Mouse (Mus musculus) mesoderm, embryonic 11.5 days (tissue): ENCODE results near the gene Zdhhc5.
"Not testable (repeated sequence)": the region's sequence is repeated elsewhere in the genome, so short reads cannot be mapped to it uniquely, and the experiment has no call there.

ENCODE experiments used
- DNase-seq: peaks from one replicate; pipeline ENCODE4 v3.0.0-alpha.2; 2012; ENCODE audit warnings: low read depth, low spot score

Gene Zdhhc5

DNA sequence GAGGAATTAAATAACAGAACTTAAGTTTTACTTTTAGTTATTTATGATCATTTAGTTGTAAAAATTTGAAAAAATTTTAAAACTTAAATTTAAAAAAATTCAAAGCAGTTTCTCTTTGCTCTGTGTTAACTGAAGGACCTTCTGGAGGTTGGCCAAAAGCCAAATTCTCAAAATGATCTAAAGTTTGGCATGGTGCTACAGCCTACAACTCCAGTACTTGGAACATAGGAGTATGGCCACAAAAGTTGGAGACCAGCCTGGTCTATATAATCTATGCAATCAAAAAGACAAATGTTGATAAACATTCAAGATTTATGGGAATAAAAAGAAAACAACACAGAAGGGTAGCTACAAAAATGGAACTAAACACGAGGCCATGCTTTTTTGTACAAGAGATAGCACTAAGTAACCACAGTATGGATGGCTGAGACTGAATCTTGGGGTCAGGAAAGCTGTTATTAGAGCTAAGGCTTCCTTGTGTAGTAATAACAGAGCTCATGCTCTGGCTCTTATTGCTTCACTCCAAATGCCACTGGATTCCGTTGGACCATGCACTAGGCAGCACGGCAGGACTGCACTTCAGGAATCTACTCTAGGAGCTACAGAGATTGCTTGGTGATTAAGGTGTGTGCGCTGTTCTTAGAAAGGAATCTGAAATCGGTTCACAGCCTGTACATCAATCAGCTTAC lies 19.8 kb downstream of the Zdhhc5 start:
- DNase-seq = no peak

GRCm38 (mm10) chr2:84690050-84690449 lies 24.9 kb downstream of the Zdhhc5 start:
- DNase-seq = no peak

DNA sequence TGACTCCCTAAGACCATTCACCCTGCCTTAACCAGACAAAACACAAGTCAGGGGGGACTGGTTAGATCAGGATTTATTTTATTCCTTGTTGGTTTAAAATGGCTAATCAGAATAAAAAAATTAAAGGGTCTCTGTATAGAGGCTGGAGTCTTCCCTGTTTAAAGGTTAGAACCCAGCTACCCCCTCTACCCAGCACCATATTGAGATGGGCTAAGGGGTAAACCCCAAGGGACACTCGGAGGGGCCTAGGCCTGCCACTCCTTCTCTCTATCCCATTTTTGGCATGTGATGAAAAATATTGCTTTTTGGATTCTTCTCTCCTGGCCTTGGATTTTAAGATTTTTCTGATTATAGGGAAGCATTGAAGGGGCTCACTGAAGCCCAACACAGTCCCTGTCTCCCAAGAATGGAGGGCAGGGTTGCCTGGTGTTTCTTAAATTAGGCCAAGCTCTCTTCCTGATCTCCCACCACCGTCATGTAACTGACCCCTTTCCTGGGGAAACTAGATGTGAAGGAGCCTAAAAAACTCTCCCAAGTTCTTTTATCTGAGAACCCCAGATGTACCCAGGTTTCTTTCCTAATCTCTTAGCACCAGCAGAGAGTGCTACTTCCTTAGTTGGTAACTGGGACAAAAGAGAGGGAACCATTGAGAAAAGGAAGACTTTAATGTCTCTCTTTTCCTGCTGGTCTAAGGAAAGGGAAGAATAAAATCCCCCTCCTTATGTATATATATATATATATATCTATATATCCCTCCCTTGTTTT lies 26.7 kb downstream of the Zdhhc5 start:
- DNase-seq = no peak

- DNase-seq = no peak
These were observed 32.3 kb downstream of the Zdhhc5 start for GRCm38 (mm10) chr2:84682605-84683183.

DNA sequence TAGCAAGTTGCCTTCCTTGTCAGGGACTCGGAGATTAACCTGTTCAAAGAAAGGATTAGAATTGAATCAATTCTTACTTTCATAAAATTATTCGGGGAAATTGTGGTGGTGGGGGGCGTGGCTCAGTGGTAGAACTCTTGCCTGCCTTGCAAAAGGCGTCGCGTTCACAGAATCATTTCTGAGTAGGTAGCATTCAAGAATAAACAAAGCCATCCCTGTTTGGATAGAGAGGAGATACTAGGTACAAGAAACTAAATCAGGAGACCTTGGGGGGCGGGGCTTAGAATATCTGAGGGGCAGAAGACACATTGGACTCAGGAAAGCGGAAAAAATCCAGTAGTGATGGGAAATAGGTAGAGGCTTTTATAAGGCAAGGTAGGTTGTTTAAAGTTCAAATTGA lies 36.0 kb downstream of the Zdhhc5 start, which contains the start of gene Tmx2:
Tmx2 (minus strand) TSS at position 125 of the 400 bp plus-strand sequence.
- DNase-seq = no peak

DNA sequence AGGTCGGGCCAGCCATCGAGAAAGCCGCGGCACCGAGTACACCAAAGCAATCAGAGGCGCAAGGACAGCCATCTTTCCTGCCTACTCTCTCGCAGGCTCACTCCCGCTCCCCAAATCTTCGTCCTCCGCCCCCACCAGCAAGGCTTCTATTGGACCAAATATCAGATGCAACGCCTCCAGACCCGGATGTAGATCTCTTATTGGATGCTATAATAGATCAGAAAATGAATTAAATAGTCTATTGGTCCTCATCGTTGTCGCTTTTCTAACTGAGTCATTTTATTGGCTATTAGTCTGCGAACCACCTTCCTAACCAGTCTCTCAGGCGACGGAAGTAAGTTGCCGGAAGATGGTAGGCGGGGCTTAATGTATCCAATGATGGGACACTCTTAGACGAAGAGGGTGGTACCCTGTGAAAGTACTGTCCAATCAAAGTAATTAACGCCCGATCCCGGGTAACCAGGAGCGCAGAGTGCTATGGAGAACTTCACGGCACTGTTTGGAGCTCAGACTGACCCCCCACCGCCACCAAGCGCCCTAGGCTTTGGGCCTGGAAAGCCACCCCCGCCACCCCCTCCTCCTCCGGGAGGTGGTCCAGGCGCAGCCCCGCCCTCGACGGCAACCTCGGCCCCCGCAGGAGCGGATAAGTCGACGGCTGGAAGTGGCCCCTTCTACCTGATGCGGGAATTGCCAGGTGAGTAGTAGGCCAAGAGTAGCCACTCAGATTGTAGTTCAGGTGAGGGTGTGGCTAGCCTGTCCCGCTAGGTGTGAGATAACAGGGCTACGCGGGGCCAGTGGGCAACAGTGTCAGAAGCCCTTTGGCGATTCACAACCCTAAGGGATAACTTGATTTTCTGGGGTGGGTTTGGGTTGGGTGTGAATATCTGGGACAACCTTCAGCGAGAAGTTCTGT lies 36.8 kb downstream of the Zdhhc5 start, which contains the start of the genes Gm28635 and Med19:
Gm28635 (minus strand) TSS at position 74 of the 913 bp plus-strand sequence.
Med19 (plus strand) TSS at position 435 of the 913 bp plus-strand sequence.
- DNase-seq = peak; percentile 98

- DNase-seq = peak; percentile 32
These were observed 37.6 kb downstream of the Zdhhc5 start for GRCm38 (mm10) chr2:84677270-84677967.

GRCm38 (mm10) chr2:84671535-84671934 lies 43.4 kb downstream of the Zdhhc5 start:
- DNase-seq = not testable (repeated sequence)

- peak; percentile 95 for DNase-seq
These were observed 44.4 kb downstream of the Zdhhc5 start, which contains the start of gene Selenoh for GRCm38 (mm10) chr2:84670569-84670933. Gene Selenoh (minus strand): TSS chr2:84670770.

DNA sequence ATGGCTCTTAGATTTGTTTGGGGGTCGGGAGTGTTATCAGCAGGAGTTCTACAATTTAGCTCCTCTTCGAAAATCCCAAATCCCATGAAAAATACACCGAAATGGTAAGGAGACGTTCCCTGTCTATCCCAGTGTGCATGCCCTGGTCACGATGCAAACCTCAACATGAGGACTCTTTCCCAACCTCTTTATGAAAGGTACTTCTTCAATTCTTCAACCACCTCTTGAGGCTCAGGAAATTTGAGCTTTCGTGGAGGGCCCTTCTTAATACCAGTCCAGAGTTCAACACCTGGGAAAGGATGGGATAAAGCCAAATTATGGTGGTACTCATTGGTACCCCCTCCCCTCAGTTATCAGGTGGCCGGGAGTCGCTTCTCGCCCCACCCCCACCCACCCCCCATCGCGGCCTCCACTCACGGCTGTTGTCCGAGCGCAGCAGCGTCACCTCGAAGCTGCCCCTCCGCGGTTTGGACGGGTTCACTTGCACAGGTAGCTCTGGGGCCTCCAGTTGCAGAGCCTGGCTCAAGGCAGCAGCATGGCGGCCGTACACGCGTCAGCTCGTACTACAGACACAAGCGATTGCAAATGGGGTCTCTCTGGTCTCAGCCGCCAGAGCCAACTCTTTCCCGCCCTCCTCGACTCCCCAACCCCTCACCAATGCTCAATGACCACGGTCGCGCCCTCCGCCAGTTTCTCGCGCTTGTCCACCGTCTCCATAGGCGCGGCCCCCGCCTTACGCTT lies 45.0 kb downstream of the Zdhhc5 start:
- no peak for DNase-seq

DNA sequence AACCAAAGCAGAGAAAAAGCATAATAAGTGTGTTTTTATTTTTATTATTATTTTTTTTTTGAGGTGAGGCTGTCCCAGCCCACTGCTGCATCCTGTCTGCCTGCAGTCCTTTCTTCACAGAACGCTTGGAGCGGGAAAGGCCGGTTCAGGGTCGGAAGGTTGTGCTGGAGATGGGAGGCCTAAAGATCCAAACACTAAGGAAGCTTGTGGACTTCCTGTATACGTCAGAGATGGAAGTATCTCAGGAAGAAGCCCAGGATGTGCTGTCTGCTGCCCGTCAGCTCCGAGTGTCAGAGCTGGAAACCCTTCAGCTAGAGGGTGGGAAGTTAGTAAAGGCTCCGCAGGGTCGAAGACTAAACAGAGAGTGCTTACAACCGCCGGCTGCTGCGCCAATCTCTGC lies 48.9 kb downstream of the Zdhhc5 start:
- no peak for DNase-seq

- peak; percentile 56 for DNase-seq
These were observed 52.1 kb downstream of the Zdhhc5 start for GRCm38 (mm10) chr2:84662866-84663265.

DNA sequence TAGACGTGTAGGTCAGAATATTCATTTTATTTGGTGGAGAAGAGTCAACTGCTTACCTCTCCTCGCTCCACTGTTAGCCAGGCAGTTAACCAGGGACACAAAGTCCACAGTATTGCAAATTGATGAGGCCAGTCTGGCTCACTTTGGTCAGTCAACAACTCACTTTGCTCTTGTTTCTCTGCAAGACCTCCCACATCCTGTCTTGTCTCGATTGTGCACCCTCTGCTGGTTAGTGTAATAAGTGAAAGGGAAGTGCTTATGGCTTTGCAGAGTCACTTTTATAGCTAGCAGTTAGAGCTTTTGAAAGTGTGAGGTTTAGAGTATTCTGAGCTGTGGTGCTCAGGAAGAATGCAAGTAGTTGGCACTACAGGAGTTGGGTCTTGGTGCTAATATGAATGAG lies 54.7 kb downstream of the Zdhhc5 start:
- DNase-seq = peak; percentile 31

- DNase-seq = no peak
These were observed 56.2 kb downstream of the Zdhhc5 start, which contains the start of gene Btbd18 for GRCm38 (mm10) chr2:84658806-84659205. Gene Btbd18 (plus strand): TSS chr2:84659079.

- no peak for DNase-seq
These were observed 59.1 kb downstream of the Zdhhc5 start for GRCm38 (mm10) chr2:84655864-84656263.

- no peak for DNase-seq
These were observed 61.6 kb downstream of the Zdhhc5 start for GRCm38 (mm10) chr2:84653354-84653753.

DNA sequence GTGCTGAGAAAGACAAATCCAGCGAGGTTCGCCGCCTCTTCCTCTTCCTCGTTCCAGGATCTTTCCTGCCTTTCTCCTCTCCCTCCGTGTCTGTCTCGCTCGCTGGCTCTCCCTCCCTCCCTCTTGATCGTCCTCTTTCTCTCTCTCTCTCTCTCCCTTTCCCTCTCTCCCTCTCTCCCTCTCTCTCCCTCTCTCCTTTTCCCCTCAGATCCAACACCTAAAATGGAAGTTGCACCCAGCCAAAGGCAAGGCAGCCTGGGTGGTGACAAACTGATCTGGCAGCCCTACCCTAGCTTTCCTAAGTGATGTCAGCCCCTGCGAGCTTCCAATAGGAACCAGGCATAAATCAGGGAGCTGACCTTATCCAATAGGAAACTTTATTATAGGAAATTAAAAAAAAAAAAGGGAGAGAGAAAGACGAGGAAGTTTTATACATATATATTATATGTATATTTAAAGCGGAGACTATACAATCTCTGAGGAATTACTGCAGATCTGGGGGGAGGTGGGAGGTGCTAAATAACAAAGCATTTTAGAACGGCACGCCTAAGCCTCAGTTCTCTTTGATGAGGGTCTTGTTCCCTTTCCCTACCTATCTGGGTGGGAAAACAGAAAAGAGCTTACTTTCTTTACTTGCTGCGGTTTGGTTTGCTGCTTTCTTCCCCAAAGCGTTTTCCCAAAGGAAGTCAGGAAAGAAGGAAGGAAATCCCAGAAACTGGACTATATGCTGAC lies 64.3 kb downstream of the Zdhhc5 start, which contains the start of gene Ctnnd1:
Ctnnd1 (minus strand) TSS at position 302 of the 732 bp plus-strand sequence.
- DNase-seq = peak; percentile 94

- DNase-seq = no peak
These were observed 65.3 kb downstream of the Zdhhc5 start for GRCm38 (mm10) chr2:84649674-84650073.

GRCm38 (mm10) chr2:84648369-84648768 lies 66.6 kb downstream of the Zdhhc5 start:
- DNase-seq = no peak
